Mouse (Mus musculus) ES-Bruce4 (cell line): Measurements from ENCODE around the gene Ctnna3.

Experiments
- CTCF ChIP-seq: IDR thresholded peaks from one replicate; pipeline ENCODE4 v1.8.1; 2011; ENCODE audit warnings: low read depth, low read length
- EP300 ChIP-seq: IDR thresholded peaks from 2 replicates; pipeline ENCODE4 v1.6.1; 2011; ENCODE audit warnings: low read depth, low read length; ENCODE audit not compliant: insufficient read depth
- POLR2A ChIP-seq: IDR thresholded peaks from one replicate; pipeline ENCODE4 v1.8.1; 2011; ENCODE audit warnings: low read length; ENCODE audit not compliant: insufficient read depth

DNA sequence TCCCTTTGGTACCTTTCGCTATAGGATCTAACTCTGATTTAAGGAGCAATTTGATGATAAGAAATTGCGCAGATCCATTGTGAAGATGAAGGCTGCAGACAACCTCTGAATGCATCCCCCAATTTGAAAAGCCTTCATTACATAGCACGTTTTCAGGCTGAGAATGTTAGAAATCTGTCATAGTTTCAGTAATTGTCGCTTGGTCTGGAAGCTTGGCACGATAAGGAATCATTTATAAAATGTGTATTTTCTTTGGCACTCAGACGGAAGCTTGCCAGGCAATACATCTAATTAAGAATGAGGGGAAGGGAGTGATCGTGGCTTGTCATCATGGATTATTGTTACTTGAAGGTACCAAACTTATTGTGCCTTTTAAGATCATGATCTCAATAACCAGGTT lies 1511.1 kb downstream of the Ctnna3 start:
- no peak for TF ChIP-seq CTCF
- TF ChIP-seq POLR2A = no peak
- no peak for TF ChIP-seq EP300
